Mouse (Mus musculus) gastrocnemius, adult 8-10 months (tissue): ENCODE results near the gene Poc1a. TPM values are rescaled to one million over a fixed set of nuclear protein-coding genes. Genes with fewer than 3 reads are reported as not detected.

Experiments used
- DNase-seq, 2 experiments: peaks; one replicate each; pipeline ENCODE4 v3.0.0; 2022; ENCODE audit warnings: low spot score in 2 of 2
- total RNA-seq, 4 experiments: library from RNA; stranded (reverse); gene quantifications; 2 replicates each; pipeline ENCODE4 v1.2.4; 2022

Gene Poc1a
- total RNA-seq, result 1 to 10 TPM in 3 of 4 experiments, under 1 TPM in 1; 0.99 to 1.7 (median 1.3) TPM

- peak; percentile 91 to 92 for DNase-seq
Measured at GRCm38 (mm10) chr9:106280808-106281544, at the start of gene Poc1a. Gene Poc1a, plus strand, starts transcription at chr9:106281061.

- no peak for DNase-seq
Measured at GRCm38 (mm10) chr9:106231220-106231619, 49.6 kb upstream of the Poc1a start.

- no peak for DNase-seq
Measured at GRCm38 (mm10) chr9:106231816-106232215, 49.0 kb upstream of the Poc1a start.

- DNase-seq, result no peak
Measured at GRCm38 (mm10) chr9:106232956-106233355, 47.9 kb upstream of the Poc1a start.

GRCm38 (mm10) chr9:106233953-106234352 is 46.9 kb upstream of the Poc1a start:
- no peak for DNase-seq

GRCm38 (mm10) chr9:106235194-106235830 is 45.5 kb upstream of the Poc1a start:
- no peak for DNase-seq

GRCm38 (mm10) chr9:106236156-106236817 is 44.6 kb upstream of the Poc1a start:
- DNase-seq, result no peak

- no peak for DNase-seq
Measured at GRCm38 (mm10) chr9:106236818-106237211, 44.0 kb upstream of the Poc1a start.

- no peak for DNase-seq
Measured at GRCm38 (mm10) chr9:106237401-106237800, 43.5 kb upstream of the Poc1a start.

GRCm38 (mm10) chr9:106237878-106238277 is 43.0 kb upstream of the Poc1a start:
- DNase-seq, result no peak

- DNase-seq, result no peak
Measured at GRCm38 (mm10) chr9:106241541-106242164, 39.2 kb upstream of the Poc1a start.

- DNase-seq, result no peak
Measured at GRCm38 (mm10) chr9:106242813-106243488, 37.9 kb upstream of the Poc1a start.

GRCm38 (mm10) chr9:106249550-106249949 is 31.3 kb upstream of the Poc1a start:
- no peak for DNase-seq

- no peak for DNase-seq
Measured at GRCm38 (mm10) chr9:106250245-106250644, 30.6 kb upstream of the Poc1a start.

- DNase-seq, result no peak
Measured at GRCm38 (mm10) chr9:106251066-106251465, 29.8 kb upstream of the Poc1a start.

- DNase-seq, result no peak
Measured at GRCm38 (mm10) chr9:106254001-106254400, 26.9 kb upstream of the Poc1a start.

GRCm38 (mm10) chr9:106258412-106258811 is 22.4 kb upstream of the Poc1a start:
- DNase-seq, result no peak

GRCm38 (mm10) chr9:106258990-106259389 is 21.9 kb upstream of the Poc1a start:
- DNase-seq, result no peak

- no peak for DNase-seq
Measured at GRCm38 (mm10) chr9:106261058-106261457, 19.8 kb upstream of the Poc1a start.

GRCm38 (mm10) chr9:106261491-106261890 is 19.4 kb upstream of the Poc1a start:
- no peak for DNase-seq

- DNase-seq, result no peak
Measured at GRCm38 (mm10) chr9:106262075-106262474, 18.8 kb upstream of the Poc1a start.
